Mouse (Mus musculus) midbrain, embryonic 16.5 days (tissue): Measurements from ENCODE around the gene Med13l. TPM values are rescaled to one million over a fixed set of nuclear protein-coding genes. Genes with fewer than 3 reads are reported as not detected.

Source experiments
- ATAC-seq: fragments of 200-750 bp; cut with Nextera tagmentation; 2 replicates; pipeline ENCODE4 v1.8.0; 2017; ENCODE audit warnings: moderate TSS enrichment
- H3K27ac ChIP-seq: fragments of 300-500 bp; sonication (generic); 2 replicates; pipeline ENCODE4 v1.5.1; 2014; ENCODE audit warnings: mild to moderate bottlenecking, low read length, mixed read lengths
- H3K27me3 ChIP-seq: fragments of 300-500 bp; sonication (generic); 2 replicates; pipeline ENCODE4 v1.6.1; 2014; ENCODE audit warnings: low read depth, low read length, mixed read lengths; ENCODE audit not compliant: control insufficient read depth, insufficient read depth
- H3K36me3 ChIP-seq: fragments of 300-500 bp; sonication (generic); 2 replicates; pipeline ENCODE4 v1.6.1; 2014; ENCODE audit warnings: mild to moderate bottlenecking, low read length, moderate library complexity, mixed read lengths; ENCODE audit not compliant: control insufficient read depth, insufficient read depth
- H3K4me1 ChIP-seq: fragments of 300-500 bp; sonication (generic); 2 replicates; pipeline ENCODE4 v1.6.1; 2014; ENCODE audit warnings: mild to moderate bottlenecking, low read length, mixed read lengths; ENCODE audit not compliant: control insufficient read depth, insufficient read depth
- H3K4me2 ChIP-seq: fragments of 300-500 bp; sonication (generic); 2 replicates; pipeline ENCODE4 v1.6.1; 2014; ENCODE audit warnings: mild to moderate bottlenecking, low read length, mixed read lengths
- H3K4me3 ChIP-seq: fragments of 300-500 bp; sonication (generic); 2 replicates; pipeline ENCODE4 v1.5.1; 2014; ENCODE audit warnings: low read depth, mild to moderate bottlenecking, low read length, moderate library complexity, mixed read lengths
- H3K9ac ChIP-seq: fragments of 300-500 bp; sonication (generic); 2 replicates; pipeline ENCODE4 v1.6.1; 2014; ENCODE audit warnings: low read depth, low read length, mixed read lengths
- H3K9me3 ChIP-seq: fragments of 300-500 bp; sonication (generic); replicated peaks from 2 replicates; pipeline ENCODE4 v1.6.1; 2014; ENCODE audit warnings: mild to moderate bottlenecking, low read length, mixed read lengths; ENCODE audit not compliant: control insufficient read depth, poor library complexity, severe bottlenecking
- WGBS: fragments of 180-500 bp; shearing (Covaris S2); extraction: QIAGEN DNeasy Blood & Tissue Kit; methylation state at CpG from one replicate; pipeline ENCODE4 v1.1.7; 2014; 5-methylcytosine and 5-hydroxymethylcytosine counted together
- polyA plus RNA-seq: library from polyadenylated mRNA; unstranded; fragments of >200 nt; fragmentation: Nextera tagmentation; extraction: Ambion mirVana; gene quantifications from 2 replicates; pipeline ENCODE4 v1.2.1, GENCODE M21; 2015

Med13l gene
- polyA plus RNA-seq, 1 experiment from 2014 or later, result 14.4 TPM

- H3K36me3 ChIP-seq, result no peaks in the 10 kb centered on the region
- no peak overlapping the region for H3K4me2 ChIP-seq
These were observed 99.2 kb downstream of the Med13l start for GRCm38 (mm10) chr5:118659713-118660112.

GRCm38 (mm10) chr5:118661751-118662150 is 101.3 kb downstream of the Med13l start:
- Histone ChIP-seq H3K27ac (no peak overlapping the region), H3K9ac (no peak overlapping the region), H3K36me3 (no peaks in the 10 kb centered on the region), H3K4me2 (no peak overlapping the region), H3K4me1 (peaks cover 17% of the 10 kb centered on the region), H3K9me3 (no peaks in the 10 kb centered on the region), H3K4me3 (no peak overlapping the region), H3K27me3 (no peaks in the 10 kb centered on the region)
- no peak for ATAC-seq
- WGBS, result 63% methylated on average over 5 of the region's 5 CpGs

More at GRCm38 (mm10) chr5:118659713-118660112, 99.2 kb downstream of the Med13l start:
- Histone ChIP-seq H3K9me3 (no peaks in the 10 kb centered on the region), H3K4me3 (no peak overlapping the region), H3K27me3 (no peaks in the 10 kb centered on the region), H3K27ac (no peak overlapping the region), H3K4me1 (peaks cover 12% of the 10 kb centered on the region), H3K9ac (no peak overlapping the region)
- WGBS, result 90% methylated on average over 2 of the region's 2 CpGs
- ATAC-seq, result no peak

- no peaks in the 10 kb centered on the region for H3K36me3 ChIP-seq
- no peak for ATAC-seq
- no peak overlapping the region for H3K4me3 ChIP-seq
- H3K27ac ChIP-seq, result no peak overlapping the region
- H3K9me3 ChIP-seq, result no peaks in the 10 kb centered on the region
- no peaks in the 10 kb centered on the region for H3K27me3 ChIP-seq
- H3K9ac ChIP-seq, result no peak overlapping the region
- H3K4me1 ChIP-seq, result peaks cover 34% of the 10 kb centered on the region
- WGBS, result 82% methylated on average over 6 of the region's 6 CpGs
- H3K4me2 ChIP-seq, result no peak overlapping the region
These were observed 103.5 kb downstream of the Med13l start for GRCm38 (mm10) chr5:118663999-118664398.

- Histone ChIP-seq H3K9ac (no peak overlapping the region), H3K4me1 (peaks cover 40% of the 10 kb centered on the region), H3K36me3 (no peaks in the 10 kb centered on the region), H3K27me3 (no peaks in the 10 kb centered on the region), H3K9me3 (no peaks in the 10 kb centered on the region), H3K4me3 (no peak overlapping the region), H3K4me2 (no peak overlapping the region), H3K27ac (no peak overlapping the region)
- WGBS, result 89% methylated on average over 8 of the region's 8 CpGs
- ATAC-seq, result no peak
These were observed 104.5 kb downstream of the Med13l start for GRCm38 (mm10) chr5:118665023-118665422.

- peak overlapping the region; percentile 51 for H3K9ac ChIP-seq
- peak; percentile 71 for ATAC-seq
These were observed 106.1 kb downstream of the Med13l start for GRCm38 (mm10) chr5:118666437-118667207.

GRCm38 (mm10) chr5:118667863-118668262 is 107.4 kb downstream of the Med13l start:
- H3K4me1 ChIP-seq, result peaks cover 51% of the 10 kb centered on the region
- no peaks in the 10 kb centered on the region for H3K9me3 ChIP-seq
- H3K27me3 ChIP-seq, result no peaks in the 10 kb centered on the region
- H3K36me3 ChIP-seq, result no peaks in the 10 kb centered on the region
- H3K4me2 ChIP-seq, result no peak overlapping the region
- no peak overlapping the region for H3K9ac ChIP-seq
- ATAC-seq, result no peak
- peak overlapping the region; percentile 20; the same call in 1 of the 2 replicates for H3K27ac ChIP-seq
- 6% methylated on average over 7 of the region's 7 CpGs for WGBS
- no peak overlapping the region for H3K4me3 ChIP-seq

More at GRCm38 (mm10) chr5:118666437-118667207, 106.1 kb downstream of the Med13l start:
- no peaks in the 10 kb centered on the region for H3K36me3 ChIP-seq
- no peaks in the 10 kb centered on the region for H3K9me3 ChIP-seq
- 0 out of 2 replicates have a peak overlapping the region, but pooled peaks have one; percentile 8 for H3K4me3 ChIP-seq
- 12% methylated on average over 25 of the region's 25 CpGs for WGBS
- peak overlapping the region; percentile 35 for H3K4me2 ChIP-seq
- peaks cover 48% of the 10 kb centered on the region for H3K4me1 ChIP-seq
- H3K27me3 ChIP-seq, result no peaks in the 10 kb centered on the region
- H3K27ac ChIP-seq, result peak overlapping the region; percentile 73

GRCm38 (mm10) chr5:118668931-118669330 is 108.5 kb downstream of the Med13l start:
- Histone ChIP-seq H3K4me1 (peaks cover 60% of the 10 kb centered on the region), H3K9ac (0 out of 2 replicates have a peak overlapping the region, but pooled peaks have one; percentile 2), H3K4me2 (no peak overlapping the region), H3K36me3 (no peaks in the 10 kb centered on the region), H3K27ac (no peak overlapping the region), H3K4me3 (no peak overlapping the region), H3K9me3 (no peaks in the 10 kb centered on the region), H3K27me3 (no peaks in the 10 kb centered on the region)
- WGBS, result 19% methylated on average over 2 of the region's 2 CpGs
- ATAC-seq, result no peak

- Histone ChIP-seq H3K4me2 (no peak overlapping the region), H3K27me3 (no peaks in the 10 kb centered on the region), H3K27ac (no peak overlapping the region), H3K4me3 (no peak overlapping the region), H3K36me3 (no peaks in the 10 kb centered on the region), H3K9me3 (no peaks in the 10 kb centered on the region), H3K9ac (no peak overlapping the region), H3K4me1 (peaks cover 52% of the 10 kb centered on the region)
- no peak for ATAC-seq
These were observed 111.6 kb downstream of the Med13l start for GRCm38 (mm10) chr5:118672111-118672510.

- H3K9me3 ChIP-seq, result no peaks in the 10 kb centered on the region
- peaks cover 38% of the 10 kb centered on the region for H3K4me1 ChIP-seq
- no peaks in the 10 kb centered on the region for H3K27me3 ChIP-seq
- no peak for ATAC-seq
- 23% methylated on average over 5 of the region's 5 CpGs for WGBS
- H3K27ac ChIP-seq, result peak overlapping the region; percentile 26; the same call in 1 of the 2 replicates
- H3K4me3 ChIP-seq, result no peak overlapping the region
- H3K9ac ChIP-seq, result no peak overlapping the region
- H3K4me2 ChIP-seq, result no peak overlapping the region
- H3K36me3 ChIP-seq, result no peaks in the 10 kb centered on the region
These were observed 113.4 kb downstream of the Med13l start for GRCm38 (mm10) chr5:118673859-118674258.
